Mouse (Mus musculus) heart, embryonic 10.5 days (tissue): ENCODE measurements around the gene Ccdc32. TPM values are rescaled to one million over a fixed set of nuclear protein-coding genes. Genes with fewer than 3 reads are reported as not detected.

ENCODE experiments used
- DNase-seq: peaks from one replicate; pipeline ENCODE4 v3.0.0-alpha.2; 2017; ENCODE audit warnings: low spot score
- H3K27ac ChIP-seq: fragments of 300-500 bp; sonication (generic); 2 replicates; pipeline ENCODE4 v1.5.1; 2016; ENCODE audit warnings: mild to moderate bottlenecking
- H3K27me3 ChIP-seq: fragments of 300-500 bp; sonication (generic); 2 replicates; pipeline ENCODE4 v1.6.1; 2016; ENCODE audit warnings: mild to moderate bottlenecking; ENCODE audit not compliant: poor library complexity, insufficient read depth, severe bottlenecking
- H3K36me3 ChIP-seq: fragments of 300-500 bp; sonication (generic); 2 replicates; pipeline ENCODE4 v1.6.1; 2016; ENCODE audit warnings: mild to moderate bottlenecking, moderate library complexity
- H3K4me1 ChIP-seq: fragments of 300-500 bp; sonication (generic); 2 replicates; pipeline ENCODE4 v1.6.1; 2016; ENCODE audit warnings: mild to moderate bottlenecking
- H3K4me3 ChIP-seq: fragments of 300-500 bp; sonication (generic); 2 replicates; pipeline ENCODE4 v1.5.1; 2016; ENCODE audit warnings: mild to moderate bottlenecking, moderate library complexity
- H3K9me3 ChIP-seq: fragments of 300-500 bp; sonication (generic); 2 replicates; pipeline ENCODE4 v1.6.1; 2016; ENCODE audit warnings: mild to moderate bottlenecking, moderate library complexity
- WGBS: fragments of 180-500 bp; shearing (Covaris S2); methylation state at CpG from one replicate; pipeline ENCODE4 v1.1.7; 2016; 5-methylcytosine and 5-hydroxymethylcytosine counted together
- polyA plus RNA-seq: library from polyadenylated mRNA; unstranded; fragments of >200 nt; fragmentation: Nextera tagmentation; extraction: Ambion mirVana; gene quantifications from 2 replicates; pipeline ENCODE4 v1.2.1, GENCODE M21; 2016

The Ccdc32 gene
- polyA plus RNA-seq = 16.3 and 18.5 TPM in 2 replicates

- H3K4me1 ChIP-seq = peaks cover 8% of the 10 kb centered on the region
- peak within 1 kb of the TSS; percentile 88 for H3K27ac ChIP-seq
- DNase-seq = peak; percentile 98
- WGBS = under 1% methylated on average over 28 of the region's 28 CpGs
- H3K27me3 ChIP-seq = no peaks in the 10 kb centered on the region
- H3K36me3 ChIP-seq = peaks cover 8% of the 10 kb centered on the region; the same call in 1 of the 2 replicates
- H3K9me3 ChIP-seq = no peaks in the 10 kb centered on the region
- peak within 1 kb of the TSS; percentile 88 for H3K4me3 ChIP-seq
Observed at GRCm38 (mm10) chr2:119028941-119029551, at the start of gene Ccdc32. Gene Ccdc32, minus strand, starts transcription at chr2:119029393.

- WGBS = 93% methylated on average over 4 of the region's 4 CpGs
- no peak for DNase-seq
- peaks cover 47% of the 10 kb centered on the region for H3K36me3 ChIP-seq
- no peaks in the 10 kb centered on the region for H3K27me3 ChIP-seq
- H3K27ac ChIP-seq = no peak overlapping the region
- no peak overlapping the region for H3K4me3 ChIP-seq
- H3K4me1 ChIP-seq = no peaks in the 10 kb centered on the region
- H3K9me3 ChIP-seq = no peaks in the 10 kb centered on the region
Observed at GRCm38 (mm10) chr2:119072397-119072796, 43.2 kb upstream of the Ccdc32 start.

GRCm38 (mm10) chr2:119060139-119060538 lies 30.9 kb upstream of the Ccdc32 start:
- Histone ChIP-seq H3K4me1 (no peaks in the 10 kb centered on the region), H3K4me3 (no peak overlapping the region), H3K9me3 (no peaks in the 10 kb centered on the region), H3K36me3 (peaks cover 46% of the 10 kb centered on the region), H3K27me3 (no peaks in the 10 kb centered on the region), H3K27ac (no peak overlapping the region)
- WGBS = 93% methylated on average over 2 of the region's 2 CpGs
- DNase-seq = no peak

- Histone ChIP-seq H3K27me3 (no peaks in the 10 kb centered on the region), H3K9me3 (no peaks in the 10 kb centered on the region), H3K36me3 (no peaks in the 10 kb centered on the region), H3K4me3 (no peak overlapping the region), H3K4me1 (peaks cover 24% of the 10 kb centered on the region), H3K27ac (no peak overlapping the region)
- no peak for DNase-seq
- WGBS = 89% methylated on average over 4 of the region's 4 CpGs
Observed at GRCm38 (mm10) chr2:119050132-119050650, 21.0 kb upstream of the Ccdc32 start.

GRCm38 (mm10) chr2:119047849-119048248 lies 18.7 kb upstream of the Ccdc32 start:
- Histone ChIP-seq H3K27ac (peak overlapping the region; percentile 94), H3K36me3 (no peaks in the 10 kb centered on the region), H3K27me3 (no peaks in the 10 kb centered on the region), H3K4me1 (peaks cover 24% of the 10 kb centered on the region), H3K4me3 (peak overlapping the region; percentile 90), H3K9me3 (no peaks in the 10 kb centered on the region)
- no peak for DNase-seq
- 24% methylated on average over 4 of the region's 4 CpGs for WGBS

GRCm38 (mm10) chr2:119046649-119047611 lies 17.7 kb upstream of the Ccdc32 start, which contains the start of gene Knl1:
Gene Knl1, plus strand, starts transcription at chr2:119047119.
- H3K27me3 ChIP-seq = no peaks in the 10 kb centered on the region
- under 1% methylated on average over 77 of the region's 77 CpGs for WGBS
- 0 out of 2 replicates have a peak, but pooled peaks cover 3% of the 10 kb centered on the region for H3K36me3 ChIP-seq
- peak within 1 kb of the TSS; percentile 90 for H3K4me3 ChIP-seq
- peak within 1 kb of the TSS; percentile 94 for H3K27ac ChIP-seq
- peaks cover 21% of the 10 kb centered on the region for H3K4me1 ChIP-seq
- no peaks in the 10 kb centered on the region for H3K9me3 ChIP-seq
- peak; percentile 96 for DNase-seq

GRCm38 (mm10) chr2:119045163-119045562 lies 16.0 kb upstream of the Ccdc32 start:
- Histone ChIP-seq H3K36me3 (0 out of 2 replicates have a peak, but pooled peaks cover 7% of the 10 kb centered on the region), H3K27me3 (no peaks in the 10 kb centered on the region), H3K9me3 (no peaks in the 10 kb centered on the region), H3K4me1 (peaks cover 10% of the 10 kb centered on the region; the same call in 1 of the 2 replicates), H3K4me3 (no peak overlapping the region), H3K27ac (no peak overlapping the region)
- WGBS = 66% methylated on average over 2 of the region's 2 CpGs
- DNase-seq = no peak

GRCm38 (mm10) chr2:119040882-119041281 lies 11.7 kb upstream of the Ccdc32 start:
- no peaks in the 10 kb centered on the region for H3K27me3 ChIP-seq
- no peak overlapping the region for H3K27ac ChIP-seq
- H3K4me1 ChIP-seq = no peaks in the 10 kb centered on the region
- H3K4me3 ChIP-seq = no peak overlapping the region
- no peak for DNase-seq
- WGBS = 50% methylated on average over 4 of the region's 4 CpGs
- peaks cover 38% of the 10 kb centered on the region for H3K36me3 ChIP-seq
- H3K9me3 ChIP-seq = no peaks in the 10 kb centered on the region

- Histone ChIP-seq H3K27ac (peak overlapping the region; percentile 94), H3K4me3 (peak overlapping the region; percentile 99), H3K27me3 (no peaks in the 10 kb centered on the region), H3K9me3 (no peaks in the 10 kb centered on the region), H3K4me1 (peaks cover 8% of the 10 kb centered on the region), H3K36me3 (peaks cover 31% of the 10 kb centered on the region)
- no peak for DNase-seq
- 10% methylated on average over 7 of the region's 7 CpGs for WGBS
Observed at GRCm38 (mm10) chr2:119035397-119035745, 6.2 kb upstream of the Ccdc32 start.

- Histone ChIP-seq H3K4me3 (peak within 1 kb of the TSS; percentile 99), H3K27ac (peak within 1 kb of the TSS; percentile 94), H3K27me3 (no peaks in the 10 kb centered on the region), H3K4me1 (peaks cover 8% of the 10 kb centered on the region), H3K36me3 (peaks cover 30% of the 10 kb centered on the region), H3K9me3 (no peaks in the 10 kb centered on the region)
- under 1% methylated on average over 48 of the region's 49 CpGs for WGBS
- DNase-seq = peak; percentile 99
Observed at GRCm38 (mm10) chr2:119034656-119035396, 5.6 kb upstream of the Ccdc32 start, which contains the start of gene Rpusd2. Gene Rpusd2, plus strand, starts transcription at chr2:119034790.

GRCm38 (mm10) chr2:119032191-119032590 lies 3.0 kb upstream of the Ccdc32 start:
- H3K4me1 ChIP-seq = peaks cover 16% of the 10 kb centered on the region
- H3K4me3 ChIP-seq = no peak overlapping the region
- no peaks in the 10 kb centered on the region for H3K9me3 ChIP-seq
- H3K27ac ChIP-seq = no peak overlapping the region
- 64% methylated on average over 4 of the region's 4 CpGs for WGBS
- no peaks in the 10 kb centered on the region for H3K27me3 ChIP-seq
- H3K36me3 ChIP-seq = peaks cover 6% of the 10 kb centered on the region
- DNase-seq = no peak

- WGBS = 89% methylated on average over 4 of the region's 4 CpGs
- H3K4me3 ChIP-seq = no peak overlapping the region
- H3K27me3 ChIP-seq = no peaks in the 10 kb centered on the region
- H3K27ac ChIP-seq = no peak overlapping the region
- H3K36me3 ChIP-seq = peaks cover 21% of the 10 kb centered on the region
- peaks cover 8% of the 10 kb centered on the region for H3K4me1 ChIP-seq
- no peaks in the 10 kb centered on the region for H3K9me3 ChIP-seq
- peak; percentile 56 for DNase-seq
Observed at GRCm38 (mm10) chr2:119026951-119027350, 2.2 kb downstream of the Ccdc32 start.
